Mouse (Mus musculus): ENCODE measurements around the gene Pdyn.
A peak's percentile ranks its signal among the peaks of the same experiment; 100 is the strongest.

Pdyn gene

GRCm38 (mm10) chr2:129699484-129700158, at the start of gene Pdyn:
TSS of gene Pdyn (minus strand) at chr2:129699844.
- DNase-seq (ENCODE audit: low read depth), result no peak

- no peak for DNase-seq (ENCODE audit: low read depth)
These were observed 42.4 kb upstream of the Pdyn start for GRCm38 (mm10) chr2:129742016-129742415.

- no peak for DNase-seq (ENCODE audit: low read depth)
These were observed 40.9 kb upstream of the Pdyn start for GRCm38 (mm10) chr2:129740515-129740914.

GRCm38 (mm10) chr2:129734031-129734430, 34.4 kb upstream of the Pdyn start:
- DNase-seq (ENCODE audit: low read depth), result no peak

- DNase-seq (ENCODE audit: low read depth), result peak; percentile 21
These were observed 30.0 kb upstream of the Pdyn start for GRCm38 (mm10) chr2:129729681-129730080.

- no peak for DNase-seq (ENCODE audit: low read depth)
These were observed 16.0 kb upstream of the Pdyn start for GRCm38 (mm10) chr2:129715671-129716070.

GRCm38 (mm10) chr2:129713026-129713544, 13.4 kb upstream of the Pdyn start:
- no peak for DNase-seq (ENCODE audit: low read depth)

- DNase-seq (ENCODE audit: low read depth), result no peak
These were observed 3.6 kb downstream of the Pdyn start for GRCm38 (mm10) chr2:129696059-129696458.

- DNase-seq (ENCODE audit: low read depth), result no peak
These were observed 5.3 kb downstream of the Pdyn start for GRCm38 (mm10) chr2:129694303-129694702.

GRCm38 (mm10) chr2:129692694-129693093, 7.0 kb downstream of the Pdyn start:
- no peak for DNase-seq (ENCODE audit: low read depth)

- no peak for DNase-seq (ENCODE audit: low read depth)
These were observed 9.9 kb downstream of the Pdyn start for GRCm38 (mm10) chr2:129689694-129690093.

- DNase-seq (ENCODE audit: low read depth), result no peak
These were observed 11.5 kb downstream of the Pdyn start for GRCm38 (mm10) chr2:129688036-129688625.

- no peak for DNase-seq (ENCODE audit: low read depth)
These were observed 12.7 kb downstream of the Pdyn start for GRCm38 (mm10) chr2:129686908-129687307.

GRCm38 (mm10) chr2:129684014-129684413, 15.6 kb downstream of the Pdyn start:
- DNase-seq (ENCODE audit: low read depth), result no peak

GRCm38 (mm10) chr2:129680236-129680635, 19.4 kb downstream of the Pdyn start:
- DNase-seq (ENCODE audit: low read depth), result no peak

- no peak for DNase-seq (ENCODE audit: low read depth)
These were observed 20.6 kb downstream of the Pdyn start for GRCm38 (mm10) chr2:129679066-129679465.

GRCm38 (mm10) chr2:129677664-129678063, 22.0 kb downstream of the Pdyn start:
- DNase-seq (ENCODE audit: low read depth), result no peak

GRCm38 (mm10) chr2:129674935-129675634, 24.6 kb downstream of the Pdyn start:
- DNase-seq (ENCODE audit: low read depth), result peak; percentile 27

GRCm38 (mm10) chr2:129671911-129672310, 27.7 kb downstream of the Pdyn start:
- no peak for DNase-seq (ENCODE audit: low read depth)

- DNase-seq (ENCODE audit: low read depth), result no peak
These were observed 37.2 kb downstream of the Pdyn start for GRCm38 (mm10) chr2:129662484-129662883.

GRCm38 (mm10) chr2:129660020-129660419, 39.6 kb downstream of the Pdyn start:
- DNase-seq (ENCODE audit: low read depth), result no peak

GRCm38 (mm10) chr2:129658796-129659195, 40.8 kb downstream of the Pdyn start:
- DNase-seq (ENCODE audit: low read depth), result no peak

GRCm38 (mm10) chr2:129655033-129655432, 44.6 kb downstream of the Pdyn start:
- DNase-seq (ENCODE audit: low read depth), result no peak
